Mouse (Mus musculus) liver, postnatal 0 days (tissue): ENCODE data around the gene BC049715.

Experiments
- CTCF ChIP-seq: sonication (generic); IDR thresholded peaks from 2 replicates; pipeline ENCODE4 v1.5.1; 2016; ENCODE audit warnings: antibody characterized with exemption, low read depth
- EP300 ChIP-seq: IDR thresholded peaks from 2 replicates; pipeline ENCODE4 v1.6.1; 2016; ENCODE audit warnings: antibody characterized with exemption, low read depth, mild to moderate bottlenecking

- no peak for TF ChIP-seq CTCF
- no peak for TF ChIP-seq EP300
These were observed 19.9 kb upstream of the BC049715 start for GRCm38 (mm10) chr6:136807395-136808013.
